ENCODE assay signal across 15 mouse cellular contexts in the genomic region with DNA sequence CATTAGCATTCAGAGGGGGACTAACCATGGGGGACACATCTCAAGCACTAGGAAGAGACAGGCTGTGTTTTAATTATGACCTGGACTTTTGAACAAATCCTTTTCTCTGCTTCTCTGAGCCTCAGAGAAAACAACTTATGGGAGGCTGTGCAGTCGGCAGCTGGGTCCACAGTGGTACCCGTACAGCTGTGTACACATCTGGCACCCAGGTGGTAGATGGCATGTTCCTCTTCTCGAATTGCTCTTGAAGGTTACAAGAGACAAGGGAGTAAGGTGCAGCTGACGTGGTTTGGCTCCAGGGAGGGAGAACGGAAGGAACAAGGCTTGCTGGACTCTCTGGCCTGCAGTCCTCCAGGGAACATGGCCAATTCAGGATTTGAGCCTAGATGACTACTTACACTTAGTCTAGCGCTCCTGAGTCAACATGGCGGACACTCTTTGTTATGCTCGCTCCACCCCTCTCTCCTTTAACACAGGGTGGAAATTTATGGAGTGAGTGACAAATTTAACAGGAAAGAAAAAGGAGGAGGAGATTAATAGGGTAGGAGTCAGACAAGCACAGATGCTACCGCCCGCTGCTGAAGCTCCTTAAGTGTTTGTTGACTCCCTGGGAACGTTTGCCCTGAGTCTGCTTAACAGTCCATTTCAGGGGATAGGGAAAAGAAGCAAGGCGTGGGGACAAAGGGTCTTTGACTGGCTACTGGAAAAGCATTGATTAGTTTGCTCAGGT.
A peak's percentile ranks its signal among the peaks of the same experiment; 100 is the strongest.
DNase-seq lines count a peak whose midpoint lies in the region; ATAC-seq and TF ChIP-seq lines count a peak whose summit lies in the region.
"Had no signal": no experiment of that assay in that cellular context is flagged by ENCODE, and none has a peak within 500 bp of the region (broad histone marks: within the 10 kb centered on the region; RNA-seq: fewer than 3 reads in every experiment).

No protein-coding gene starts in this region.

- no peak overlapping the region for H3K4me3 ChIP-seq in kidney, embryonic 14.5 days (ENCODE audit: low read length)
- H3K4me3 ChIP-seq in testis, adult 2 months (ENCODE audit: control insufficient read depth, low read depth, low read length), result peak overlapping the region; percentile 65
- H3K4me3 ChIP-seq in limb, embryonic 13.5 days, result no peak overlapping the region
- H3K4me3 ChIP-seq: heart, embryonic 15.5 days; hindbrain, embryonic 13.5 days; midbrain, embryonic 12.5 days had no signal

- no peak for TF ChIP-seq POLR2A in testis, adult 2 months (IDR thresholded peaks at IDR 0.05; ENCODE audit: control insufficient read depth, low read depth, low read length)

- H3K9ac ChIP-seq in kidney, embryonic 14.5 days (ENCODE audit: low read depth, low read length), result no peak overlapping the region
- no peak overlapping the region for H3K9ac ChIP-seq in limb, embryonic 13.5 days
- H3K9ac ChIP-seq: heart, embryonic 15.5 days; hindbrain, embryonic 13.5 days; midbrain, embryonic 12.5 days had no signal

- no peaks in the 10 kb centered on the region for H3K27me3 ChIP-seq in kidney, embryonic 14.5 days (ENCODE audit: control insufficient read depth, insufficient read depth, low read length)
- no peaks in the 10 kb centered on the region for H3K27me3 ChIP-seq in testis, adult 2 months (ENCODE audit: control insufficient read depth, insufficient read depth, low read length)
- peaks cover 25% of the 10 kb centered on the region for H3K27me3 ChIP-seq in limb, embryonic 13.5 days

- TF ChIP-seq CTCF in testis, adult 2 months (IDR thresholded peaks at IDR 0.05; ENCODE audit: control insufficient read depth, insufficient read depth, insufficient replicate concordance, low read depth, low read length), result no peak

- H3K27ac ChIP-seq in kidney, embryonic 14.5 days (ENCODE audit: low read depth, low read length), result no peak overlapping the region
- no peak overlapping the region for H3K27ac ChIP-seq in testis, adult 2 months (ENCODE audit: control insufficient read depth, insufficient read depth, low read depth, low read length)
- H3K27ac ChIP-seq in limb, embryonic 13.5 days, result peak overlapping the region; percentile 8; the same call in 1 of the 2 replicates
- H3K27ac ChIP-seq: heart, embryonic 15.5 days; hindbrain, embryonic 13.5 days; midbrain, embryonic 12.5 days had no signal

- no peaks in the 10 kb centered on the region for H3K9me3 ChIP-seq in kidney, embryonic 14.5 days (ENCODE audit: control insufficient read depth, low read length)
- H3K9me3 ChIP-seq in limb, embryonic 13.5 days, result no peaks in the 10 kb centered on the region
- H3K9me3 ChIP-seq: heart, embryonic 15.5 days; hindbrain, embryonic 13.5 days; midbrain, embryonic 12.5 days had no signal

- no peaks in the 10 kb centered on the region; the same call in 1 of the 2 replicates for H3K4me1 ChIP-seq in kidney, embryonic 14.5 days (ENCODE audit: control insufficient read depth, insufficient read depth, low read length)
- no peaks in the 10 kb centered on the region for H3K4me1 ChIP-seq in testis, adult 2 months (ENCODE audit: control insufficient read depth, insufficient read depth, low read length)
- H3K4me1 ChIP-seq in limb, embryonic 13.5 days, result peaks cover 20% of the 10 kb centered on the region
- H3K4me1 ChIP-seq: heart, embryonic 15.5 days; midbrain, embryonic 12.5 days had no signal

- DNase-seq in kidney, adult 9 months, result no peak
- no peak for DNase-seq in testis, postnatal 10 days (ENCODE audit: low spot score)
- no peak for DNase-seq in gastrocnemius, adult 8-10 months (ENCODE audit: low spot score in 2 of 2)
- no peak for DNase-seq in adrenal gland, adult (ENCODE audit: inconsistent age in 2 of 2, low spot score in 1 of 2)
- no peak for DNase-seq in urinary bladder, postnatal 14 days (ENCODE audit: low spot score)
- DNase-seq: adrenal gland, postnatal 36 days; cerebellum, postnatal 36 days; kidney, postnatal 10 days; lung, postnatal 10 days had no signal

- H3K4me2 ChIP-seq in kidney, embryonic 14.5 days (replicated peaks; ENCODE audit: low read depth, low read length), result peak overlapping the region; percentile 5; the same call in 1 of the 2 replicates
- peak overlapping the region; percentile 46 for H3K4me2 ChIP-seq in limb, embryonic 13.5 days (replicated peaks)
- H3K4me2 ChIP-seq: heart, embryonic 15.5 days; hindbrain, embryonic 13.5 days; midbrain, embryonic 12.5 days had no signal

- no peaks in the 10 kb centered on the region for H3K36me3 ChIP-seq in kidney, embryonic 14.5 days (ENCODE audit: control insufficient read depth, insufficient read depth, low read length)
- H3K36me3 ChIP-seq in testis, adult 2 months (ENCODE audit: control insufficient read depth, insufficient read depth, low read length), result no peaks in the 10 kb centered on the region
- H3K36me3 ChIP-seq in limb, embryonic 13.5 days, result no peaks in the 10 kb centered on the region
- H3K36me3 ChIP-seq: heart, embryonic 15.5 days; hindbrain, embryonic 13.5 days; midbrain, embryonic 12.5 days had no signal

- 28% methylated on average over 12 of the region's 12 CpGs for WGBS in kidney, embryonic 14.5 days
- 24% methylated on average over 12 of the region's 12 CpGs for WGBS in limb, embryonic 13.5 days

- ATAC-seq in kidney, embryonic 14.5 days (ENCODE audit: low FRiP score, low TSS enrichment), result peak; percentile 51; the same call in 1 of the 2 replicates
- ATAC-seq in limb, embryonic 13.5 days (ENCODE audit: low FRiP score, low read depth), result peak; percentile 66
